Mouse (Mus musculus) splenic B cell, adult 2 months (primary cell): Measurements from ENCODE around the gene 4931429L15Rik.

ENCODE experiments used
- DNase-seq: peaks from one replicate; pipeline ENCODE4 v3.0.0-alpha.2; 2011; ENCODE audit warnings: low read depth, low spot score
- H3K27me3 ChIP-seq: 2 replicates; pipeline ENCODE4 v1.6.1; 2012; ENCODE audit warnings: mild to moderate bottlenecking, low read length, moderate library complexity, mixed read lengths; ENCODE audit not compliant: control insufficient read depth, poor library complexity, insufficient read depth, severe bottlenecking
- H3K36me3 ChIP-seq: 2 replicates; pipeline ENCODE4 v1.6.1; 2012; ENCODE audit warnings: mild to moderate bottlenecking, low read length, moderate library complexity, mixed read lengths; ENCODE audit not compliant: control insufficient read depth, poor library complexity, insufficient read depth, severe bottlenecking

4931429L15Rik gene

GRCm38 (mm10) chr9:46314507-46314906 lies 5.3 kb downstream of the 4931429L15Rik start:
- no peaks in the 10 kb centered on the region for H3K36me3 ChIP-seq
- DNase-seq = peak; percentile 80
- H3K27me3 ChIP-seq = no peaks in the 10 kb centered on the region

DNA sequence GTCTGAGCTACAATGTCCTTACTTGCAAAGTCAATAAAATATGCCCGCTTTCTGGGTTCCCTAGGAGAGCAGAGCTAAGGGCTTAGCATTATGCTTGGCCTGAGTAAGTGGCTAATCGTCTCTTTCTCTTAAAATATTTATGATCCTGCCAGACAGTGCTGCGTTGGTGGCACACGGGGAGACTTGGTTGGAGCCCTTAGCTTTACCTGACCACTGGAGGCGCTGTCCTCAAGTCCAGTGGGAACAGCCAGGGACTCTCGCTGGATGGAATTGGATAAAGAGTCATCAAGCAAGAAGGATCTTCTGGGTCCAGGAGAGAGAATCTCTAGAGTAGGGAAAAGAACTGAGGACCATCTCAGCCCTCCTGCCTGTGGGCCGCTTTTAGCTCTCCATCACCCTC lies 10.7 kb downstream of the 4931429L15Rik start:
- DNase-seq = no peak
- Histone ChIP-seq H3K36me3 (no peaks in the 10 kb centered on the region), H3K27me3 (no peaks in the 10 kb centered on the region)

DNA sequence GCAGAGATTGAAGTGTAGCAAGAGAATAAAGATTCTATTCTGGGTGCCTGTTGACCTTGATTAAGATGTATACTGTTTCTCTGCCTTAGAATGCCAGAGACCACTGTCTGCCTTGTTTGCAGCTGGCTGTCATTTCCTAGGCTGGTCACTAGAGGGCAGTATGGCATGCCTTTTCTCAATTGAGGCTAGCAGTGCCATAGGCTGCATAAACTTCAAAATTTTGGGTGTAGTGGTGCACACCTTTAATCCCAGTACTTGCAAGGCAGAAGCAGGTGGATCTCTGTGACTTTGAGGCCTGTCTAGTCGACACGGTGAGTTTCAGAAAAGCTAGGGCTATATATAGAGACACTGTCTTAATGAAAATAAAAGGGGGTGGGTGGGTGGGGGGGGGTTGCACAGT lies 17.6 kb downstream of the 4931429L15Rik start:
- Histone ChIP-seq H3K36me3 (peaks cover 5% of the 10 kb centered on the region), H3K27me3 (no peaks in the 10 kb centered on the region)
- DNase-seq = peak; percentile 70

DNA sequence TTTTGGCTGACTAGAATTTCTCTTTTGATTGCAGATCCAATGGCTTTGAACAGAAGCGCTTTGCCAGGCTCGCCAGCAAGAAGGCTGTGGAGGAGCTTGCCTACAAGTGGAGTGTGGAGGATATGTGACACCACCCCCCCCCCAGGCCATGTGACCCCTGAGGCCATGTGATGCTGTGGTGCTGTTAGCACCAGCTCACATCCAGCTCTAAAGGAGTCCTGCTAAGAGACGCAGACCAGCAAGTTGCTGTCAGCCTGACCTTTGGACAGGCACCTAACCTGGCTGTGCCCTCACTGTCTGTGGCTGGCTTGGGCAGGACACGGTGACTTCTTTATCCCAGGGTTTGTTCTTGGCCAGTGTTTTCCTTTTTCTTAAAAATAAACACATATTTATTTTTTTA lies 21.4 kb downstream of the 4931429L15Rik start:
- no peak for DNase-seq
- Histone ChIP-seq H3K27me3 (no peaks in the 10 kb centered on the region), H3K36me3 (peaks cover 8% of the 10 kb centered on the region)

GRCm38 (mm10) chr9:46282631-46283436 lies 37.0 kb downstream of the 4931429L15Rik start, which contains the start of gene Bud13:
Gene Bud13, plus strand, starts transcription at chr9:46283008.
- Histone ChIP-seq H3K27me3 (no peaks in the 10 kb centered on the region), H3K36me3 (peaks cover 26% of the 10 kb centered on the region)
- peak; percentile 96 for DNase-seq

DNA sequence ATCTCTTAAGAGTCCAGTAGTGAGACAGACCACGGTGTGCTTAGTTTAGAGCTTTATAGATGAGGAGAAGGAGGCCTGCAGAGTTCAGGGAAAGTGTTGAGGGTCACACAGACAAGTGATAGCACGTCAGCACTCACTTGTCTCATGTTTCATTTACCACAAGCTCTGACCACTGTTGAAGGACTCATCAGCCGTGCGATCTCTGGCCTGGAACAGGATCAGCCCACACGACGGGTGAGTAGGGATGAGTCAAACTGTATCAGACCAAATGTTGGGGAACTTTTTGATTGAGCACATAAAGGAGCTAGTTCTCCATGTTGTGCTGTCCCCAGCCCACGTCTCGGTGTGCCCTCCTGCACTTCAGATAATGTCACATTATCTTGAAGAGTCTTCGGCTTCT lies 45.3 kb downstream of the 4931429L15Rik start:
- H3K36me3 ChIP-seq = peaks cover 10% of the 10 kb centered on the region

DNA sequence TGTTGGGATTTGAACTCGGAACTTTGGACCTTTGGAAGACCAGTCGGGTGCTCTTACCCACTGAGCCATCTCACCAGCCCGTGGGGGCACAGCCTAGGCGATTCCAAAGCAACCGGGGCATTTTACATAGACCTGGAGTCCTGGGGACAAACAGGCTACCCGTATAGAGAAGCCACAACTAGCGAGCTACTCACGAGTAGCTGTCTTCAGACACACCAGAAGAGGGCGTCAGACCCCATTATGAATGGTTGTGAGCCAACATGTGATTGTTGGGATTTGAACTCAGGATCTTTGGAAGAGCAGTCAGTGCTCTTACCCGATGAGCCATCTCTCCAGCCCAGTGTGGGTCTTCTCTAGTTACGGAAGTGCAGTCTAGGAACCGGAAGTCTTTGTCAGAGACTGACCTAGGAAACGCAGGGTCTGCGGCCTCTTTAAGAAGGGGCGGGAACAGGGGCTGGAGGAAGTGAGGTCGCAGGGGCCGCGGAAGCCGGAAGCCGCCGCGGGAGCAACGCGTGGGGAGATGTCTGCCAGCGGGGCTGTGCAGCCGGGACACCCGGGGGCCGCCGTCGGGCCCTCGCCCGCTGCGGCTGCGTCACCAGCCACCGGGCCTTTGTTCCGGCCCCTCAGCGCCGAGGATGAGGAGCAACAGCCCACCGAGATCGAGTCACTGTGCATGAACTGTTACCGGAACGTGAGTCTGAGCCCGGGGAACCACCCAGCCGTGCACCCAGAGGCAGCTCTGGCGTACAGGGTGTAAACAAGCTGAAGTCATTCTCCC lies 46.9 kb downstream of the 4931429L15Rik start, which contains the start of gene Zpr1:
Zpr1 (plus strand) TSS at position 388 of the 778 bp plus-strand sequence.
- DNase-seq = peak; percentile 93
- peaks cover 7% of the 10 kb centered on the region for H3K36me3 ChIP-seq
- H3K27me3 ChIP-seq = peaks cover 2% of the 10 kb centered on the region; the same call in 1 of the 2 replicates

More for the DNA sequence above, 45.3 kb downstream of the 4931429L15Rik start:
- no peak for DNase-seq
- H3K27me3 ChIP-seq = no peaks in the 10 kb centered on the region

GRCm38 (mm10) chr9:46272070-46272469 lies 47.7 kb downstream of the 4931429L15Rik start:
- peaks cover 7% of the 10 kb centered on the region for H3K36me3 ChIP-seq
- DNase-seq = no peak
- peaks cover 2% of the 10 kb centered on the region; the same call in 1 of the 2 replicates for H3K27me3 ChIP-seq

DNA sequence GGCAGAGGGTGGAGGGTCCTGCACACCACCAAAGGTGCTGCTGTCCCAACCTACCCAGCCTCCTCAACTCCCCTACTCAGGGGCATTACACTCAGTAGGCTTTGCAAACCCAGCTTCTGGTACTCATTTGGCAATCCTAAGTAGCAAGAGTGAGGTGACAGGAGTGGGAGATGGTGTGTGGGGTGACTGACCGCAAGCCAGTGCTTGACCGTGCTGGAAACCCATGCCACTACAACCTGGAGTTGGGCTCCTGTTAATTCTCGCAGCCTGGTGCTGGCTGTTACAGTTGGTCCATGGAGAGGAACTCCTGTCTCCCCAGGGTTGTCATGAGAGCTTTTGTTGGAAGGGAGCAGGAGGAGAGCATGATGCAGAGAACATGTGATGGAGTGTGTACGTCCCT lies 49.0 kb downstream of the 4931429L15Rik start:
- Histone ChIP-seq H3K36me3 (peaks cover 4% of the 10 kb centered on the region; the same call in 1 of the 2 replicates), H3K27me3 (peaks cover 2% of the 10 kb centered on the region; the same call in 1 of the 2 replicates)
- DNase-seq = no peak

GRCm38 (mm10) chr9:46269125-46269524 lies 50.7 kb downstream of the 4931429L15Rik start:
- peaks cover 2% of the 10 kb centered on the region; the same call in 1 of the 2 replicates for H3K27me3 ChIP-seq
- DNase-seq = no peak
- no peaks in the 10 kb centered on the region for H3K36me3 ChIP-seq

DNA sequence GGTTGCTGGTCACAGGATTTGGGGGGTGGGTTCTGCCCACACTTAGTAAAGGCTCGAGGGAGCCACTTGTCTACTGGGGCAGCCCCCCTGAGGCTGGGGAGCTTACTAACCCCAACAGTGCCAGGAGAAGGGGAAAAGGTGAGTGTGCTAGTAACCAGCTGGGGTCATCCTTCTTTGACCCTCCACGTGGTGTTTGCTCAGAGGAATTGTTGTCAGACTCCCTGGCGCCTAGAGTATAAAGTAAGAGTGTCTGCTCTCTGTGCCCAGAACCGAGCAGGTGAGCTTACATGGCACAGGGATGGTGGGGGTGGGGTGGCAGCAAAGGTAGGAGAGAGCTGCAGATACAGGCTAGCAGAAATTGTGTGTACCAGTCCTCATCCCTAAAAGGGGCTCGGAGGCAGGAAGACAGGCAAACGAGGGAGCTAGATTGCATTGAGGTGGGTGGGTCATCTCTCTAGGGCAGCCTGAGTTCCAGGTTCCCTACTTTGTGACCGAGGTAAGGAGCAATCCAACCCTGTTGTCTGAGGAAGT lies 51.4 kb downstream of the 4931429L15Rik start, which contains the start of gene Apoa5:
Apoa5 (plus strand) TSS at position 291 of the 531 bp plus-strand sequence.
- H3K27me3 ChIP-seq = peaks cover 2% of the 10 kb centered on the region; the same call in 1 of the 2 replicates
- no peaks in the 10 kb centered on the region for H3K36me3 ChIP-seq
- DNase-seq = no peak

- Histone ChIP-seq H3K36me3 (no peaks in the 10 kb centered on the region), H3K27me3 (no peaks in the 10 kb centered on the region)
- DNase-seq = no peak
Observed at GRCm38 (mm10) chr9:46261131-46261530, 58.7 kb downstream of the 4931429L15Rik start.

- no peaks in the 10 kb centered on the region for H3K36me3 ChIP-seq
- no peak for DNase-seq
- H3K27me3 ChIP-seq = no peaks in the 10 kb centered on the region
Observed at GRCm38 (mm10) chr9:46259111-46259510, 60.7 kb downstream of the 4931429L15Rik start.

GRCm38 (mm10) chr9:46257546-46257945 lies 62.2 kb downstream of the 4931429L15Rik start:
- no peaks in the 10 kb centered on the region for H3K36me3 ChIP-seq
- no peaks in the 10 kb centered on the region for H3K27me3 ChIP-seq
- no peak for DNase-seq
